In the genomic region with DNA sequence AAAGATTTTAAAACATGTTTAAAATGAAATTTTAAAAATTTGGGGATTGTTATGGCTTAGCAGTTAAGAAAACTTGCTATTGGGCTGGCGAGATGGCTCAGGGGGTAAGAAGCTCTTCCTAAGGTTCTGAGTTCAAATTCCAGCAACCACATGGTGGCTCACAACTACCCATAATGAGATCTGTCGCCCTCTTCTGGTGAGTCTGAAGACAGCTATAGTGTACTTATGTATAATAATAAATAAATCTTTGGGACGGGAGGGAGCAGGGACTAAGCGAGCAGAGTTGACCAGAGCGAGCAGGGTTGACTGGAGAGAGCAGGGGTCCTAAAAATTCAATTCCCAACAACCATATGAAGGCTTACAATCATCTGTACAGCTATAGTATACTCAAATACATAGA, we compare ENCODE assay signal across 23 mouse cellular contexts.
A peak's percentile ranks its signal among the peaks of the same experiment; 100 is the strongest.
DNase-seq lines count a peak whose midpoint lies in the region; ATAC-seq and TF ChIP-seq lines count a peak whose summit lies in the region.
"Had no signal": no experiment of that assay in that cellular context is flagged by ENCODE, and none has a peak within 500 bp of the region (broad histone marks: within the 10 kb centered on the region; RNA-seq: fewer than 3 reads in every experiment).

No protein-coding gene starts in this region.

- DNase-seq in liver, embryonic 14.5 days (ENCODE audit: low read depth in 3 of 3, low spot score in 3 of 3) = no peak
- peak; percentile 19 for DNase-seq in R1 (ENCODE audit: low read depth, low spot score)
- DNase-seq in testis, postnatal 10 days (ENCODE audit: low spot score) = no peak
- DNase-seq in cerebellum, postnatal 4 days (ENCODE audit: low spot score in 2 of 2) = no peak
- DNase-seq: adrenal gland, postnatal 14 days; cerebellum, adult 11 months; cerebellum, adult 9-10 months; cerebellum, postnatal 36 days; embryo, embryonic 11 days; liver, embryonic 13.5 days; lung, embryonic 14.5 days; lung, postnatal 14 days; midbrain, embryonic 14.5 days; right cerebral cortex, postnatal 14 days; thymus, adult 2 months had no signal

- TF ChIP-seq CTCF in intestine, postnatal 0 days (IDR thresholded peaks at IDR 0.05; ENCODE audit: low read depth) = 0 out of 2 replicates have a peak, but pooled peaks have one; percentile 30
- 0 out of 2 replicates have a peak, but pooled peaks have one; percentile 12 for TF ChIP-seq CTCF in liver, embryonic 14.5 days (IDR thresholded peaks at IDR 0.05; ENCODE audit: low read depth)
- TF ChIP-seq CTCF in E14TG2a.4 (conservative IDR thresholded peaks at IDR 0.05; ENCODE audit: low read length) = 0 out of 2 replicates have a peak, but pooled peaks have one; percentile 5

- ATAC-seq in intestine, postnatal 0 days = no peak
- no peak for ATAC-seq in intestine, embryonic 16.5 days
- no peak for ATAC-seq in liver, embryonic 14.5 days (ENCODE audit: insufficient read depth)
- ATAC-seq in liver, embryonic 12.5 days = no peak
- ATAC-seq: forebrain, embryonic 14.5 days; hindbrain, embryonic 16.5 days had no signal

- 79% methylated on average over 5 of the region's 5 CpGs for WGBS in intestine, postnatal 0 days
- WGBS in intestine, embryonic 16.5 days = 83% methylated on average over 5 of the region's 5 CpGs
- WGBS in liver, embryonic 14.5 days (ENCODE audit: insufficient replicate concordance) = 57% methylated on average over 5 of the region's 5 CpGs
- whole genome bisulfite sequencing in liver, embryonic 12.5 days (ENCODE audit: insufficient replicate concordance) = 66% methylated on average over 5 of the region's 5 CpGs

- H3K36me3 ChIP-seq in intestine, postnatal 0 days (ENCODE audit: control insufficient read depth, insufficient read depth) = no peaks in the 10 kb centered on the region
- no peaks in the 10 kb centered on the region for H3K36me3 ChIP-seq in intestine, embryonic 16.5 days (ENCODE audit: control insufficient read depth, insufficient read depth, low read length)
- H3K36me3 ChIP-seq in liver, embryonic 14.5 days (replicated peaks; ENCODE audit: control insufficient read depth, insufficient read depth, low read depth) = no peaks in the 10 kb centered on the region
- no peaks in the 10 kb centered on the region for H3K36me3 ChIP-seq in liver, embryonic 12.5 days
- H3K36me3 ChIP-seq in E14TG2a.4 (ENCODE audit: insufficient read depth, low read length) = peaks cover 7% of the 10 kb centered on the region; the same call in 1 of the 2 replicates
- H3K36me3 ChIP-seq: embryonic facial prominence, embryonic 12.5 days; heart, embryonic 15.5 days; liver, embryonic 13.5 days had no signal

- no peaks in the 10 kb centered on the region for H3K27me3 ChIP-seq in intestine, postnatal 0 days (replicated peaks; ENCODE audit: control insufficient read depth, insufficient read depth, low read length)
- H3K27me3 ChIP-seq in intestine, embryonic 16.5 days (replicated peaks; ENCODE audit: control insufficient read depth, insufficient read depth, low read length) = no peaks in the 10 kb centered on the region
- H3K27me3 ChIP-seq in liver, embryonic 14.5 days (ENCODE audit: control insufficient read depth, insufficient read depth, low read length) = no peaks in the 10 kb centered on the region
- H3K27me3 ChIP-seq in liver, embryonic 12.5 days (replicated peaks) = no peaks in the 10 kb centered on the region
- H3K27me3 ChIP-seq in E14TG2a.4 (ENCODE audit: insufficient read depth, low read length) = no peaks in the 10 kb centered on the region
- H3K27me3 ChIP-seq: embryonic facial prominence, embryonic 12.5 days; heart, embryonic 15.5 days; liver, embryonic 13.5 days had no signal

- no peaks in the 10 kb centered on the region for H3K9me3 ChIP-seq in intestine, postnatal 0 days (ENCODE audit: control insufficient read depth)
- H3K9me3 ChIP-seq in intestine, embryonic 16.5 days (ENCODE audit: control insufficient read depth, low read length) = no peaks in the 10 kb centered on the region
- H3K9me3 ChIP-seq in liver, embryonic 14.5 days (ENCODE audit: control insufficient read depth, low read length) = no peaks in the 10 kb centered on the region
- H3K9me3 ChIP-seq in liver, embryonic 12.5 days (replicated peaks) = no peaks in the 10 kb centered on the region
- no peaks in the 10 kb centered on the region for H3K9me3 ChIP-seq in E14TG2a.4 (ENCODE audit: low read length)
- H3K9me3 ChIP-seq: embryonic facial prominence, embryonic 12.5 days; heart, embryonic 15.5 days; liver, embryonic 13.5 days had no signal

- H3K27ac ChIP-seq in intestine, postnatal 0 days (ENCODE audit: low read depth, low read length) = no peak overlapping the region
- no peak overlapping the region for H3K27ac ChIP-seq in intestine, embryonic 16.5 days (ENCODE audit: low read length)
- H3K27ac ChIP-seq in liver, embryonic 14.5 days = no peak overlapping the region
- no peak overlapping the region for H3K27ac ChIP-seq in liver, embryonic 12.5 days
- H3K27ac ChIP-seq: embryonic facial prominence, embryonic 12.5 days; heart, embryonic 15.5 days; liver, embryonic 13.5 days had no signal

- no peak overlapping the region for H3K9ac ChIP-seq in intestine, postnatal 0 days (ENCODE audit: low read depth, low read length)
- no peak overlapping the region for H3K9ac ChIP-seq in intestine, embryonic 16.5 days (ENCODE audit: low read depth, low read length)
- no peak overlapping the region for H3K9ac ChIP-seq in liver, embryonic 14.5 days (replicated peaks)
- H3K9ac ChIP-seq in liver, embryonic 12.5 days = no peak overlapping the region
- H3K9ac ChIP-seq: embryonic facial prominence, embryonic 12.5 days; heart, embryonic 15.5 days; liver, embryonic 13.5 days; lung, embryonic 14.5 days had no signal

- no peak overlapping the region for H3K4me3 ChIP-seq in intestine, postnatal 0 days (ENCODE audit: low read depth, low read length)
- H3K4me3 ChIP-seq in intestine, embryonic 16.5 days (ENCODE audit: low read length) = no peak overlapping the region
- no peak overlapping the region for H3K4me3 ChIP-seq in liver, embryonic 14.5 days (ENCODE audit: insufficient read depth in 1 of 2, low read depth in 2 of 2, low read length in 2 of 2)
- H3K4me3 ChIP-seq in liver, embryonic 12.5 days = no peak overlapping the region
- H3K4me3 ChIP-seq in E14TG2a.4 (replicated peaks; ENCODE audit: low read length) = no peak overlapping the region
- H3K4me3 ChIP-seq: embryonic facial prominence, embryonic 12.5 days; heart, embryonic 15.5 days; liver, embryonic 13.5 days had no signal

- TF ChIP-seq EP300 in liver, embryonic 14.5 days (IDR thresholded peaks at IDR 0.05; ENCODE audit: low read depth) = no peak

- H3K4me1 ChIP-seq in intestine, postnatal 0 days (replicated peaks; ENCODE audit: control insufficient read depth, insufficient read depth, low read length) = no peaks in the 10 kb centered on the region
- H3K4me1 ChIP-seq in intestine, embryonic 16.5 days (ENCODE audit: control insufficient read depth, insufficient read depth, low read length) = no peaks in the 10 kb centered on the region
- no peaks in the 10 kb centered on the region for H3K4me1 ChIP-seq in liver, embryonic 14.5 days (replicated peaks; ENCODE audit: control insufficient read depth in 2 of 2, insufficient read depth in 2 of 2, low read length in 1 of 2)
- no peaks in the 10 kb centered on the region for H3K4me1 ChIP-seq in liver, embryonic 12.5 days
- peaks cover 8% of the 10 kb centered on the region for H3K4me1 ChIP-seq in E14TG2a.4 (replicated peaks; ENCODE audit: low read depth, low read length)
- H3K4me1 ChIP-seq: embryonic facial prominence, embryonic 12.5 days; heart, embryonic 15.5 days; liver, embryonic 13.5 days had no signal

- H3K4me2 ChIP-seq in intestine, postnatal 0 days (replicated peaks; ENCODE audit: low read depth) = no peak overlapping the region
- no peak overlapping the region for H3K4me2 ChIP-seq in intestine, embryonic 16.5 days (ENCODE audit: low read depth, low read length)
- no peak overlapping the region for H3K4me2 ChIP-seq in liver, embryonic 14.5 days (ENCODE audit: low read depth)
- H3K4me2 ChIP-seq in liver, embryonic 12.5 days = no peak overlapping the region
- H3K4me2 ChIP-seq: embryonic facial prominence, embryonic 12.5 days; heart, embryonic 15.5 days; liver, embryonic 13.5 days; lung, embryonic 14.5 days had no signal
